Comparison of ENCODE assay signal across 8 mouse cellular contexts in genomic region chr7:48894152-48894551, GRCm38 (mm10). TPM values are rescaled to one million over a fixed set of nuclear protein-coding genes. Genes with fewer than 3 reads are reported as not detected.
A peak's percentile ranks its signal among the peaks of the same experiment; 100 is the strongest.
DNase-seq lines count a peak whose midpoint lies in the region; ATAC-seq and TF ChIP-seq lines count a peak whose summit lies in the region.

No protein-coding gene starts in this region.

- peak overlapping the region; percentile 41 for H3K9ac ChIP-seq in MEL (ENCODE audit: control insufficient read depth, low read depth, low read length, poor library complexity, severe bottlenecking)
- no peak overlapping the region for H3K9ac ChIP-seq in lung, postnatal 0 days (replicated peaks; ENCODE audit: low read depth)

- TF ChIP-seq EP300 in MEL (IDR thresholded peaks at IDR 0.05; ENCODE audit: low read depth in 1 of 2, low read length in 2 of 2): no peak
- no peak for TF ChIP-seq EP300 in lung, postnatal 0 days (IDR thresholded peaks at IDR 0.05)

- peak overlapping the region; percentile 12 to 63; a peak in 3 of 4 replicates for H3K4me3 ChIP-seq in MEL (ENCODE audit: control insufficient read depth in 1 of 2, insufficient read depth in 1 of 2, low read depth in 2 of 2, low read length in 2 of 2)
- no peak overlapping the region for H3K4me3 ChIP-seq in lung, postnatal 0 days (ENCODE audit: low read depth, low read length)

- H3K36me3 ChIP-seq in MEL (ENCODE audit: control insufficient read depth in 1 of 2, insufficient read depth in 2 of 2, low read length in 2 of 2): no peaks in the 10 kb centered on the region
- H3K36me3 ChIP-seq in lung, postnatal 0 days (ENCODE audit: insufficient read depth, low read length): no peaks in the 10 kb centered on the region

- peaks cover 1 to 3% of the 10 kb centered on the region in 2 experiments; a peak in 2 of 4 replicates for H3K27me3 ChIP-seq in MEL (ENCODE audit: control insufficient read depth in 1 of 2, insufficient read depth in 2 of 2, low read length in 2 of 2)
- no peaks in the 10 kb centered on the region for H3K27me3 ChIP-seq in lung, postnatal 0 days (replicated peaks; ENCODE audit: insufficient read depth, low read length)

- H3K4me1 ChIP-seq in MEL (ENCODE audit: control insufficient read depth in 1 of 2, insufficient read depth in 2 of 2, low read length in 2 of 2): peaks cover 0 to 2% of the 10 kb centered on the region in 2 experiments; a peak in 1 of 4 replicates
- peaks cover 17% of the 10 kb centered on the region; the same call in 1 of the 2 replicates for H3K4me1 ChIP-seq in lung, postnatal 0 days (ENCODE audit: insufficient read depth, low read depth, low read length)

- H3K79me2 ChIP-seq in MEL (ENCODE audit: control insufficient read depth, insufficient read depth, low read length, poor library complexity): no peaks in the 10 kb centered on the region

- H3K9me3 ChIP-seq in MEL (replicated peaks; ENCODE audit: insufficient read depth, low read length): no peaks in the 10 kb centered on the region
- H3K9me3 ChIP-seq in lung, postnatal 0 days (ENCODE audit: low read length): no peaks in the 10 kb centered on the region

- intact Hi-C loops in gastrocnemius, postnatal 14 days (cut with DNase I; ENCODE audit: low total_unique reads): loop anchor here (5.0 kb wide), 1 partner anchor 223 kb away; no protein-coding TSS in a partner anchor

- TF ChIP-seq RAD21 in MEL (IDR thresholded peaks at IDR 0.05; ENCODE audit: low read depth, low read length): peak; percentile 71

- WGBS in lung, postnatal 0 days: under 1% methylated on average over 6 of the region's 6 CpGs

- ATAC-seq in lung, postnatal 0 days: peak; percentile 44

- no peak for TF ChIP-seq POLR2A in MEL (IDR thresholded peaks at IDR 0.05; ENCODE audit: control insufficient read depth in 1 of 2, insufficient read depth in 1 of 2, low read depth in 1 of 2, low read length in 2 of 2, poor library complexity in 1 of 2)

- H3K27ac ChIP-seq in MEL (ENCODE audit: control insufficient read depth, low read depth, low read length): no peak overlapping the region
- no peak overlapping the region for H3K27ac ChIP-seq in lung, postnatal 0 days (ENCODE audit: low read length)

- H3K4me2 ChIP-seq in lung, postnatal 0 days (replicated peaks; ENCODE audit: low read depth, low read length): no peak overlapping the region

- DNase-seq in CD4-positive helper T cell, adult 2 months (ENCODE audit: low read depth, low spot score): peak; percentile 51
- peak; percentile 65 for DNase-seq in MEL (ENCODE audit: low read depth, low spot score)
- DNase-seq in cerebellum, adult 9-11 months: peak; percentile 50
- peak; percentile 32 for DNase-seq in gastrocnemius, postnatal 14 days
- peak; percentile 71 for DNase-seq in layer of hippocampus, adult 11-12 months (ENCODE audit: low spot score)
- peak; percentile 69 for DNase-seq in lung, postnatal 0 days (ENCODE audit: low spot score)
- peak; percentile 61 for DNase-seq in right cerebral cortex, adult 18-20 months
- no peak for DNase-seq in yolk sac, embryonic 10.5 days (ENCODE audit: low spot score)

- TF ChIP-seq CTCF in MEL (IDR thresholded peaks at IDR 0.05 in 2 of 3, conservative IDR thresholded peaks at IDR 0.05 in 1 of 3; ENCODE audit: control insufficient read depth in 1 of 3, insufficient read depth in 1 of 3, low read depth in 2 of 3, low read length in 3 of 3, poor library complexity in 1 of 3, severe bottlenecking in 1 of 3): peak; percentile 82 to 89 (median 87)
- TF ChIP-seq CTCF in lung, postnatal 0 days (IDR thresholded peaks at IDR 0.05): peak; percentile 87

TF ChIP-seq in MEL, 35 proteins besides CTCF, POLR2A, EP300 and RAD21:
- TF ChIP-seq ZKSCAN1 (IDR thresholded peaks at IDR 0.05; ENCODE audit: low read depth, low read length) (no peak), ZC3H11A (IDR thresholded peaks at IDR 0.05; ENCODE audit: low read depth, low read length) (peak; percentile 57), ZNF384 (IDR thresholded peaks at IDR 0.05; ENCODE audit: low read depth, low read length) (no peak), SMC3 (IDR thresholded peaks at IDR 0.05; ENCODE audit: low read depth, low read length) (peak; percentile 87), MXI1 (IDR thresholded peaks at IDR 0.05; ENCODE audit: low read depth, low read length) (no peak), CHD2 (IDR thresholded peaks at IDR 0.05; ENCODE audit: low read length) (no peak), NRF1 (IDR thresholded peaks at IDR 0.05; ENCODE audit: insufficient read depth, low read depth, low read length, poor library complexity, severe bottlenecking) (no peak)

RNA-seq across cellular contexts. Expression of gene E2f8, which starts 12.8 kb away (rescaled TPM):
- 8.9 and 9.7 TPM in 2 replicates for total RNA-seq in MEL (2012; rRNA removed)
- polyA plus RNA-seq in MEL (2012; ENCODE audit: insufficient read depth in 1 of 2, insufficient read length in 2 of 2, low read depth in 1 of 2, low replicate concordance in 2 of 2, missing spikeins in 1 of 2): 10 to 100 TPM; 39.3 to 49.4 TPM
- total RNA-seq in gastrocnemius, postnatal 14 days (2021): 1 to 10 TPM; 1.6 to 2.0 TPM
- 0.93 and 1.5 TPM in 2 replicates for polyA plus RNA-seq in lung, postnatal 0 days (2015; fragmentation: Nextera tagmentation; extraction: Ambion mirVana)

RNA-seq across cellular contexts. Expression of gene Nav2, which starts 14.4 kb away (rescaled TPM):
- total RNA-seq in MEL (2012; rRNA removed): 2.0 and 2.2 TPM in 2 replicates
- 1 to 10 TPM in 1 of 2 experiments, not detected in 1; 2.7 TPM for polyA plus RNA-seq in MEL (2012; ENCODE audit: insufficient read depth in 1 of 2, insufficient read length in 2 of 2, low read depth in 1 of 2, low replicate concordance in 2 of 2, missing spikeins in 1 of 2)
- total RNA-seq in gastrocnemius, postnatal 14 days (2021): 10 to 100 TPM; 26.2 to 39.3 TPM
- polyA plus RNA-seq in lung, postnatal 0 days (2015; fragmentation: Nextera tagmentation; extraction: Ambion mirVana): 22.4 and 25.8 TPM in 2 replicates

RNA-seq across cellular contexts. Expression of gene Csrp3, which starts 46.3 kb away (rescaled TPM):
- 0.81 TPM in 1 of 2 replicates, not detected in the other for total RNA-seq in MEL (2012; rRNA removed)
- polyA plus RNA-seq in MEL (2012; ENCODE audit: insufficient read depth in 1 of 2, insufficient read length in 2 of 2, low read depth in 1 of 2, low replicate concordance in 2 of 2, missing spikeins in 1 of 2): under 1 TPM in 1 of 2 experiments, not detected in 1; 0.17 TPM
- 100 to 1,000 TPM in 1 of 2 experiments, 10 to 100 TPM in 1; 68.0 to 312 TPM for total RNA-seq in gastrocnemius, postnatal 14 days (2021)
- 32.0 and 42.2 TPM in 2 replicates for polyA plus RNA-seq in lung, postnatal 0 days (2015; fragmentation: Nextera tagmentation; extraction: Ambion mirVana)

Comparison
In these comparisons a context has a peak if more than half of its experiments do, and no peak if none do; other contexts are left out.
1. RNA of gene Csrp3, which starts 46.3 kb away (total RNA-seq): 68.0 to 312 TPM in gastrocnemius, postnatal 14 days; 0.81 TPM in MEL; every median in the first group is over 10 times any median in the second.